Mouse (Mus musculus) megakaryocyte, embryonic 14.5 days (primary cell): ENCODE measurements at regions not wholly inside any gene's neighbourhood (a gene's known extent, or its start where the extent isn't known, plus 50 kb on each side); places are given as distances from the start of the nearest gene placed in this dataset.

Experiments used
- FLI1 ChIP-seq: IDR thresholded peaks from 2 replicates; pipeline ENCODE4 v1.6.1; 2012; ENCODE audit warnings: low read length, inconsistent platforms, mixed read lengths
- GATA1 ChIP-seq: IDR thresholded peaks from 3 replicates; pipeline ENCODE4 v1.6.1; 2012; ENCODE audit warnings: mixed read lengths, low read length, inconsistent platforms, borderline replicate concordance

GRCm38 (mm10) chr1:119253371-119253851 is 168.6 kb downstream of the Inhbb start:
- no peak for TF ChIP-seq GATA1
- no peak for TF ChIP-seq FLI1
